Mouse (Mus musculus): ENCODE measurements around the gene Muc5ac.
A peak's percentile ranks its signal among the peaks of the same experiment; 100 is the strongest.
"Not testable (repeated sequence)": the region's sequence is repeated elsewhere in the genome, so short reads cannot be mapped to it uniquely, and the experiment has no call there.

Gene Muc5ac

GRCm38 (mm10) chr7:141788677-141789452 is at the start of gene Muc5ac:
Gene Muc5ac (plus strand): TSS chr7:141788972.
- no peak for DNase-seq (ENCODE audit: low read depth, low spot score)

GRCm38 (mm10) chr7:141747451-141748100 is 41.2 kb upstream of the Muc5ac start:
- DNase-seq (ENCODE audit: low read depth, low spot score) = no peak

GRCm38 (mm10) chr7:141752513-141752912 is 36.3 kb upstream of the Muc5ac start:
- no peak for DNase-seq (ENCODE audit: low read depth, low spot score)

- peak; percentile 34 for DNase-seq (ENCODE audit: low read depth, low spot score)
Measured at GRCm38 (mm10) chr7:141755831-141756230, 32.9 kb upstream of the Muc5ac start.

GRCm38 (mm10) chr7:141758291-141758690 is 30.5 kb upstream of the Muc5ac start:
- no peak for DNase-seq (ENCODE audit: low read depth, low spot score)

- no peak for DNase-seq (ENCODE audit: low read depth, low spot score)
Measured at GRCm38 (mm10) chr7:141770521-141770920, 18.3 kb upstream of the Muc5ac start.

- DNase-seq (ENCODE audit: low read depth, low spot score) = no peak
Measured at GRCm38 (mm10) chr7:141770988-141771387, 17.8 kb upstream of the Muc5ac start.

GRCm38 (mm10) chr7:141772058-141772557 is 16.7 kb upstream of the Muc5ac start:
- DNase-seq (ENCODE audit: low read depth, low spot score) = no peak

GRCm38 (mm10) chr7:141774855-141775254 is 13.9 kb upstream of the Muc5ac start:
- DNase-seq (ENCODE audit: low read depth, low spot score) = no peak

GRCm38 (mm10) chr7:141776199-141776598 is 12.6 kb upstream of the Muc5ac start:
- no peak for DNase-seq (ENCODE audit: low read depth, low spot score)

GRCm38 (mm10) chr7:141794251-141794650 is 5.5 kb downstream of the Muc5ac start:
- no peak for DNase-seq (ENCODE audit: low read depth, low spot score)

GRCm38 (mm10) chr7:141803206-141803605 is 14.4 kb downstream of the Muc5ac start:
- no peak for DNase-seq (ENCODE audit: low read depth, low spot score)

- DNase-seq (ENCODE audit: low read depth, low spot score) = no peak
Measured at GRCm38 (mm10) chr7:141805384-141805783, 16.6 kb downstream of the Muc5ac start.

GRCm38 (mm10) chr7:141807823-141808222 is 19.1 kb downstream of the Muc5ac start:
- DNase-seq (ENCODE audit: low read depth, low spot score) = not testable (repeated sequence)

GRCm38 (mm10) chr7:141809933-141810332 is 21.2 kb downstream of the Muc5ac start:
- not testable (repeated sequence) for DNase-seq (ENCODE audit: low read depth, low spot score)

- DNase-seq (ENCODE audit: low read depth, low spot score) = no peak
Measured at GRCm38 (mm10) chr7:141813321-141813720, 24.5 kb downstream of the Muc5ac start.

- DNase-seq (ENCODE audit: low read depth, low spot score) = no peak
Measured at GRCm38 (mm10) chr7:141815361-141815760, 26.6 kb downstream of the Muc5ac start.

GRCm38 (mm10) chr7:141817355-141818075 is 28.7 kb downstream of the Muc5ac start:
- DNase-seq (ENCODE audit: low read depth, low spot score) = no peak

- no peak for DNase-seq (ENCODE audit: low read depth, low spot score)
Measured at GRCm38 (mm10) chr7:141818267-141818666, 29.5 kb downstream of the Muc5ac start.

- DNase-seq (ENCODE audit: low read depth, low spot score) = no peak
Measured at GRCm38 (mm10) chr7:141822582-141823261, 34.0 kb downstream of the Muc5ac start.

- no peak for DNase-seq (ENCODE audit: low read depth, low spot score)
Measured at GRCm38 (mm10) chr7:141823699-141824098, 34.9 kb downstream of the Muc5ac start.

GRCm38 (mm10) chr7:141824398-141824797 is 35.6 kb downstream of the Muc5ac start:
- no peak for DNase-seq (ENCODE audit: low read depth, low spot score)

All from CD4-positive helper T cell, adult 2 months (primary cell).